Mouse (Mus musculus): ENCODE measurements at regions not wholly inside any gene's neighbourhood (a gene's known extent, or its start where the extent isn't known, plus 50 kb on each side); places are given as distances from the start of the nearest gene placed in this dataset.

DNA sequence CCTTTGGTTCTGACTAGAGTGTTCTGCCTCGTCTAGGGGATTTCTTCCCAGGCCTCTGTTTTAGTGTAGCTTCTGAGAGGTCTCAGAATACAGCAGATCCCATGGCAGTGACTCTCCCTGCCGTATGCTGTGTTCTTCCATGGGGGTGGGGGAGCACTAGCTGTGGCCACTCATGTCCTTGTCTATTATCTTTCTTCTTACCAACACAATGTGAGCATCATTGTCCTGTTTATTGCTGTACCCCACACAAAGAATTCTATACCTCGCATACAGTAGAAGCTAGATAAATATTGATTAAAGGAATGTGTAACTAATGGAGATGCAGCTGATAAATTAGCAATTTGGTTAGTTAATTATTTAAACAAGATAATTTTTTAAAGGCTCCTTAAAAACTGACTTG lies 337.5 kb upstream of the Mpped2 start:
- TF ChIP-seq CTCF (IDR thresholded peaks at IDR 0.05; ENCODE audit: low read depth) (no peak), EP300 (IDR thresholded peaks at IDR 0.05; ENCODE audit: low read depth) (no peak)
